Mouse (Mus musculus): Measurements from ENCODE around the gene Kcnh2.

DNA sequence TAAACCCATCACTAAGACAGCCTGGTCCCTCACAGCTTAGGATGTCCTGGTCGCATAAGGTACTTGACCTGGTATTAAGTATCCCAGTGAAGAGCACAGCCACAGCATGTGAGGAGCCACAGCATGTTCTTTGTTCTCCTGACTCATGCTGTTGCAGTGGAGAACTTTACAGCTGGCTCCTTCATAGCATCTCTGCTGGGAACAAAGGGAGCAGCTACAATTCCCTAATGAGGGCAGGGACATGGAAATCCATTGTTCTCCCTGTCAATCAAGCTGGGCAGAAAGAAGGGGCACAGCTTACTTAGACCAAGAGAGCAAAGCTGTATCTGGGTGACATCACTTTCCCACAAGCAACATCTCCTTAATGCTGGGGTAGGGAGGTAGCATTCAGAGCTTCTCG lies 70.9 kb downstream of the Kcnh2 start:
- no peak for TF ChIP-seq CTCF (conservative IDR thresholded peaks at IDR 0.05; ENCODE audit: low read length)
- TF ChIP-seq NANOG (IDR thresholded peaks at IDR 0.05; ENCODE audit: borderline replicate concordance, low read length), result no peak
- TF ChIP-seq POU5F1 (IDR thresholded peaks at IDR 0.05; ENCODE audit: borderline replicate concordance, low read length), result no peak

Data from E14TG2a.4 (cell line).